Mouse (Mus musculus): ENCODE measurements around the gene Vmn1r198. TPM values are rescaled to one million over a fixed set of nuclear protein-coding genes. Genes with fewer than 3 reads are reported as not detected.
"Not testable (repeated sequence)": the region's sequence is repeated elsewhere in the genome, so short reads cannot be mapped to it uniquely, and the experiment has no call there.

Gene Vmn1r198
- not detected for polyA plus RNA-seq (2017; shearing (Covaris generic))

DNA sequence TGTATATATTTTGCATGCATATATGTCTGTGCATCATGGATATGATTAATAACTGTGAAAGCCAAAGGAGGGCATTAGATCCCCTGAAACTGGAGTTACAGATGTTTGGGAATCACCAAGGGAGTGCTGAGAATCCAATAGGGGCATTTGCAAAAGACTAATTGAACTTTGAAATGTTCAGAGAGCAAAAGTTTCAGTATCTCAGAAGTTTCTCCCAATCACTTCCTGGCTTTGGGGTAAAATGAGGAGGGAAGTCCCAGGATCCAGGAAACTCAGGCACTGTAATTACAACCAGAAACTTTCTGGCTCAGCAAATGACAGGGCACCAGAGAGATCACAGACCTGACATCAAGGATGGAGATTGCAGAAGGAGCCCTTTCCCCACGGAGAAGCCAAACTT is at the start of gene Vmn1r198:
Vmn1r198 (plus strand) TSS at position 301 of the 400 bp plus-strand sequence.
- ATAC-seq: no peak

DNA sequence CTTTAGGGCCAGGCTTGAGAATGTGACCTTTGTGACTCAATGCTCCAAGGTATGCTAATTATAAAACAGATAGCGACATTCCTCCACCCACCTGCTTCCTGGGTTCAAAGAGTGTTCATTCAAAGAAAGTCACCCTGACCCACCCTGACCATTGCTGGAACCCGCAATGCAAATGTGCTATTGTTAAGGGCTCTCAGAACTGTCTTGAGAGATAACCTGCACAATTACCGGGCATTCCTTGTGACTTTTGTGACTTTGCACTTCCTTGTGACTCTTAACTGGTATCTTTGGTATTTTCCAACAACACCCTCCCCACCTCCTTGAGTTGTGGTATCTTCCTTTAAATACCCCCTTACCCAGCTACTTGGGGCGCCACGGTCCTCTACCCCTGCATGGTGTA is 42.1 kb upstream of the Vmn1r198 start:
- ATAC-seq: not testable (repeated sequence)

DNA sequence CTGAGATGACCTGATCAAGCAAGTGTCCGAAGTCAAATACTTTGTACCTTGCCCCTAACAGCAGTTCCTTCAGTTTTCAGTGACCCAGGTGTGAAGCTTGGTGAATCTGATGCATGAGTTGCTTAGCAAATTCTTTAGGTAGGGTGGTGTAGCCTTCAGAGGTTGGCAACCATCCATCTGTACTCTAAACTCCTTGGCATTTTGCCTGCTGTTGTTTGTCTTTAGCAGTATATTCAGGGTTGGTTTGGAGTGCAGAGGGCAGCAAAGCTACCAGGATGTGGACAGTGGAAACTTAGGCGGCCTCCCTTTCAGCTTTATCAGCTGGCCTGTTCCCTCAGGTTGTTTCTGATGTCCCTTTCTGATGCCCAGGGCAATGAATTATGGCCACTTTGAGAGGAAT is 34.8 kb upstream of the Vmn1r198 start:
- ATAC-seq: no peak

DNA sequence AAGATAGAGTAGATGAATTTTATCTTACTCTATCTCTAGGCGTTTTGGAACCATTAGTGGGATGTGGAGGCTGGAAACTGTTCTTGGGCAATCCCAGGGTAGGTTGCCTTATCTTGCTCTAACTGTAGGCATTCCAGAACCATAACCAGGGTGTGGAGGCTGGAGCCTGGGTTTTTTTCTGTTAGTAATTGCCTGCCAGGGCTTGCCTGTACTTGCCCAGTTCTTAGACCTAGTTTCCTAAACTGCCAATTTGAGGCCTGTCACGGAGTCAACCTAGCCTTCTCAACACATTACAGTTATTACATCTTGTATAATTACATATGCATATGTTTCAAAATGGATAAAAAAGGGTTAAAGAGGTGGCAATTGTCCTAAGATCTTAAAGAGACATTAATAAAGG is 32.8 kb upstream of the Vmn1r198 start:
- no peak for ATAC-seq

DNA sequence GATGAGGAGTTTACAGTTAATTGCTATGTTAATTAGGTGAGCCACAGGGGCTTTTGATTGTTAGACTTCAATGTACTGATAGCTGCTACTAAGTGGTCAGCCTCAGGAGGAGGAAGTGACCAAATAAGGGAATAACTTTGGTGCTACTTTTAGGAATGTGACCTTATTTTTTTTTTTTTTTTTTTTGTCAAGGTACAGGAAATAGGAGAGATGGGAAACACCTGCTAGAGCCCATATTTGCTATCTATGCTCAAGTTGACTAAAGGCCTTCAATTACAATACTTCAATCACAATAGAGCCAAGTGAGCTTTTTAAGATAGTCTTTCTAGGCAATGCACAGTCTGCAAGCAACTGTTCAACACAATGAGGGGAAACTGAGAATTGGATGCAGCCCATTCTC is 30.1 kb upstream of the Vmn1r198 start:
- ATAC-seq: no peak

DNA sequence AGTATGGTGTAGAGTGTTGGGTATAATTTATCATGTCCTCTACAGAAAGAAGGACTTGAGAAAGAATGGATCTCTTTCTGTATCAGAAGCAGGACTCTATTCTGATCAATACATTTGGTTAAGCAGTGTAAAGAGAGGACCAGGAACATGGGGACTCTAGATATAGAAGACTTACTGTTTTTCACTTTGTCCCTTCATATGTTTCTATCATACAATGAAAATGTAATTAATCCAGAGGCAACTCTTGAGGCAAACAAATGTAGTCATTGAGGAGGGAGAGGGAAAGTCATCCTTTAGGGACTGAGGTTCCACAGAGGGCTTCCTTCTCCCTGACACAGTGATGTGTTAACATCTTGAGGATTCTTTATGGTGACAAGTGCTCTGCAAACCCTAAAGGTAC is 25.9 kb upstream of the Vmn1r198 start, which contains the start of gene Vmn1r197:
Vmn1r197 (plus strand) TSS at position 301 of the 400 bp plus-strand sequence.
- no peak for ATAC-seq

DNA sequence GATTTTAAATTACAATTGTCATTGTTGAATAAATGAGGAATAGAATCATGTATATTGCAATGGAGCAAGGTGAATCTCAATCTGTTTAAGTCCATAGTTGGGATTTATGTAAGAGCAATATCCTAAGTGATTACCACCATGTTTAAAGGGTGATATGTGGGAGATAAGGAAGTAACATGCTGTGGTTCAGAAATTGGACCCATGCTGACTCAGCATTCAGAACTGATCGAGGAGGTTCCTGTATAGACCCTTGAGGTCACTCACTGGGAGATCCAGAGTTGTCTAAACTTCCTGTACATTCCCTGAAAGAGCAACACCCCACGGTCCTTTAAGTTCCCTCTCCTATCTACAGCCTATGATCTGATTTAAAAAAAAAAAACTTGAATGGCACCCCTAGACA is 16.9 kb upstream of the Vmn1r198 start:
- no peak for ATAC-seq

DNA sequence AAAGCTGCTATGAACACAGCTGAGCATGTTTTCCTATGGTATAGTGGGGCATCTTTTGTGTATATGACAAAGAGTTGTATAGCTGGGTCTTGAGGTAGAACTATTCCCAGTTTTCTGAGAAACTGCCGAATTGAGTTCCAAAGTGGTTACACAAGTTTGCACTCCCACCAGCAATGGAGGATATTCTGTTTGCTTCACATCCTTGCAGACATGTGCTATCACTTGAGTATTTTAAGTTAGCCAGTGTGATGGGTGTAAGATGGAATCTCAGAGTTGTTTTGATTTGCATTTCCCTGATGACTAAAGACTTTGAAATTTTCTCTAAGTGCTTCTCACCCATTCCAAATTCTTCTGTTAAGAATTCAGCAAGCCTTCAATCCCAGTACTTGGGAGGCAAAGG is 14.6 kb upstream of the Vmn1r198 start:
- ATAC-seq: no peak

DNA sequence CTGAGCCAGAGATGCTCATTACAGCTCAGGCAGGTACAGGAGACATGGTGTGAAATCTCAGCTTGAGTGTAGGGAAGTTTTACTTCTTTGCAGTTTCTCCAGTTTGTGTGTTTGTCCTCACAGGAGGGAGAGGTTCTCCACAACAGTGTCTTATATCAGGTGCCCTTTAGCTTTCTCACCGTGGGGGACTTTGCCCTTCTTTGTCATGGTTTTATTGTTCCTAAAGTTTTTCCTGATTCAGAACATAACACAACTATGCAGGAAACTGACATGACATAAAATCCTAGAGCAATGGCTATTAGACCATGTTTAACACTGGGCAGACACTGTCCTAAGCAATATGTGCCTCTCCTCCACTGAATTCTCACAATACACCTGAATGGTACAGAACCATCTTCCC is 649 bp downstream of the Vmn1r198 start:
- no peak for ATAC-seq

DNA sequence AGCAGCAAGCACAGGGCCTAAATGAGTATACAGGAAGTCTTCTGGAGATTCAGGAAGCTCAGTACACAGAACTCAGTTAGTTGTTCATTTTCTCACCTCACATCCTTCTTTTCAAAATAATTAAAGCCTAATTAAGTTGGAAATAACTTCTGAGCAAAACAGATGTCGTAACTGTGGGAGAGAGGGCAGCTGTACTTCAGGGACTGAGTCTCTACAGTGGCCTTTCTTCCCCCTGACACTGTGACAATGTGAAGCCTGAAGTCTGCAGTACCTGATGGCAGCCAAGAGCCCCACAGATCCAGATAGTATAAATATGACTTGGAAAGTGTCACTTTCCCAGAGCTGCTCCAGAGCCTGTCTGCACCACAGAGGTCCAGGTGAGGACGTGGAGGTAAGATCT is 29.4 kb downstream of the Vmn1r198 start, which contains the start of gene Vmn1r199:
Vmn1r199 (plus strand) TSS at position 301 of the 400 bp plus-strand sequence.
- no peak for ATAC-seq

DNA sequence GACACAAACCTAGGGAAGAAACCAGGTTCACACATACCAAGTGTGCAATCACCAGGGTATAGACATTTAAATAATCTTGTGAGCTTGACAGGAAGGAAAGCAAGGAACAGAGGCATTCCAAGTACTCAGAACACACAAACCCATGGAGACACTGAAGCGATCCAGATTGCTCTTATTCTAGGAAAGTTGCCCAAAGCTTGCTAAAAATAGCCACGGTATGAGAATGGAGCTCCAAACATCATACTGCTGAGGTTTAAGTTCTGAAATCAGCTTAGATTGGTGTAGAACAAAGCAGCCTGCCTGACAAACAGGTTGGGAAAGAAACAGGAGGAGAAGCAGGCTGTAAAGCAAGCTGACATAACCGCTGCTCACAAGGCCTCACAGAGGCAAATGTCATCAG is 31.0 kb downstream of the Vmn1r198 start:
- ATAC-seq: not testable (repeated sequence)

DNA sequence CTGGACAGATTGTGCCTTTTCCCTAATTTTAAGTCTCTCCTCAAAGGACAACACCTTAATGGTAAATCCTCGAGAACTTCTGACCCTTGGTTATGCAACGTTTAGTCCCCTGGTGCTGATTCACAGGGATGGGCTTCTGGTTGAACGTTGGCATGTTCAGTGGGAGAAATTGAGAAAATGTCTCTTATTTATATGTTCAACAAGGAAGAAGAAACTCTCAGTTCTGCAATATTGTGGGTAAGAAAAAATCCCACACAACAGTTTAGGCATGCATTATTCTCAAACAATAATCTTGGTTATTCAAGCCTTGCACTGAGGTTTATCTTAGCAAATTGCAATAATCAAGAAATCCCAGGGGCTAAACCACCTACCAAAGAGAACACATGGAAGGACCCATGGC is 33.2 kb downstream of the Vmn1r198 start:
- no peak for ATAC-seq

DNA sequence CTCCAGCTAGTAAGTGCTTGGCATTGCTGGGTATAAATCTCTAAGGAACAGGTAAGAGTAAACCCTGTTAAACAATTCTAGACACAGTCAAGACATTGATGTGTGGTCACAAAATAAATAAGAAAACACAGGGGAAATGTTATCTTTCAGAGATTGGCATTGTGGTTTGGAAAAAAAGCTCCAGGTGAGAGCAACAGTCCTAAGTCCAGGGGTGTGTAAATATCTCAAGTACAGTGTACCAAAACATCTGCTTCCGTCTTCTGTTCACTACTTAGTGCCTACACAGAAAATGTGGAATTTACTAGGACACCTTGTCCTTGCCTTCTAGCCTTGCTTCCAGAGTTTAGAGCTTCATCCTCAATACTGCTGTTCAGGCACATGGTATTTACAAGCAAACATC is 36.9 kb downstream of the Vmn1r198 start:
- ATAC-seq: no peak

DNA sequence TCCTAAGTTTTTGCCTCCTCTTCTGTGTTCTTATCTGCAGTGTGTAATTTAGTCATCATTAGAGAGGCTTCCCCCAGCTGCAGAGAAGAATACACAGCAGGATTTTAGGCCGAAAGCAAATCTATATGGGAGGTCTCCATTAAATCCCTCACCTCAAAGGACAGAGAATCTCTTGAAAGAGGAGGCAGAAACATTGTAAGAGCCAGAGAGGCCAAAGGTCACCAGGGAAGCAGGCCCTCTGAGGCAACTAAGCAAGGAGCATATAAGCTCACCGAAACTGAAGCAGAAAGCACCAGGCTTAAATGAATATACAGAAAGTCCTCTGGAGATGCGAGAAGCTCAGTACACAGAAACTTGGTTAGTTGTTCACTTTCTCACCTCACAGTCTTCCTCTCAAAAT is 39.9 kb downstream of the Vmn1r198 start, which contains the start of gene Vmn1r200:
Vmn1r200 (plus strand) TSS at position 301 of the 400 bp plus-strand sequence.
- ATAC-seq: no peak

DNA sequence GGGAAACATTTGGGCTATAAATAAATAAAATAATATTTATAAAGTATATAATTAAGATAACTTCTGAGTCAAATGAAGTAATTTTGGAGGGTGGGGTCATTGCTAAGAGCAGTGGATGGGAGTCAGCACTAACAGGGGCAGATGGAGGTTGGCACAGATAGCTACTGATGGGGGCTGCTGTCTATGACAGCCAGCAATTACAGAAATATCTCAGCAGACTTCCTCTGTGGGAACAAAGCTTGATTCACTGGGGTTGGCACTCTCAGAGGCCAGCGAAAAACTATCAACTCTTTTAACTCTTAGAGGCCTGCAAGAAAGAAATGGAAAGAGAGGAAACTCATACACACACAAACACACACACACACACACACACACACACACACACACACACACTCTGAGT is 52.8 kb downstream of the Vmn1r198 start:
- no peak for ATAC-seq

Other genes starting within 250 kb of the Vmn1r198 start
- not detected for gene Vmn1r189, start 244.5 kb upstream of the Vmn1r198 start, polyA plus RNA-seq (2017; shearing (Covaris generic))
- under 1 TPM in 1 of 3 experiments, not detected in 2; 0.13 TPM for gene Vmn1r191, start 166.4 kb upstream of the Vmn1r198 start, polyA plus RNA-seq (2017; shearing (Covaris generic))
- gene Vmn1r192, start 159.2 kb upstream of the Vmn1r198 start, polyA plus RNA-seq (2017; shearing (Covaris generic)): not detected
- under 1 TPM in 1 of 3 experiments, not detected in 2; 0.13 TPM for gene Vmn1r193, start 127.2 kb upstream of the Vmn1r198 start, polyA plus RNA-seq (2017; shearing (Covaris generic))
- gene Vmn1r194, start 106.1 kb upstream of the Vmn1r198 start, polyA plus RNA-seq (2017; shearing (Covaris generic)): not detected
- gene Vmn1r195, start 79.8 kb upstream of the Vmn1r198 start, polyA plus RNA-seq (2017; shearing (Covaris generic)): not detected
- not detected for gene Vmn1r196, start 60.4 kb upstream of the Vmn1r198 start, polyA plus RNA-seq (2017; shearing (Covaris generic))
- gene Vmn1r197, start 25.8 kb upstream of the Vmn1r198 start, polyA plus RNA-seq (2017; shearing (Covaris generic)): under 1 TPM in 1 of 3 experiments, not detected in 2; 0.08 TPM
- not detected for gene Vmn1r199, start 29.5 kb downstream of the Vmn1r198 start, polyA plus RNA-seq (2017; shearing (Covaris generic))
- gene Vmn1r200, start 40.0 kb downstream of the Vmn1r198 start, polyA plus RNA-seq (2017; shearing (Covaris generic)): not detected
- under 1 TPM in 1 of 3 experiments, not detected in 2; 0.07 TPM for gene Vmn1r201, start 121.6 kb downstream of the Vmn1r198 start, polyA plus RNA-seq (2017; shearing (Covaris generic))
- gene Vmn1r202, start 155.0 kb downstream of the Vmn1r198 start, polyA plus RNA-seq (2017; shearing (Covaris generic)): not detected
- gene Vmn1r203, start 167.8 kb downstream of the Vmn1r198 start, polyA plus RNA-seq (2017; shearing (Covaris generic)): under 1 TPM in 2 of 3 experiments, not detected in 1; 0.17 to 0.18 TPM
- gene Vmn1r204, start 202.8 kb downstream of the Vmn1r198 start, polyA plus RNA-seq (2017; shearing (Covaris generic)): not detected
- gene Vmn1r205, start 242.6 kb downstream of the Vmn1r198 start, polyA plus RNA-seq (2017; shearing (Covaris generic)): not detected